13 mouse cellular contexts compared by ENCODE assay signal in genomic region chr5:134674977-134675376, GRCm38 (mm10). TPM values are rescaled to one million over a fixed set of nuclear protein-coding genes. Genes with fewer than 3 reads are reported as not detected.
DNase-seq lines count a peak whose midpoint lies in the region; ATAC-seq and TF ChIP-seq lines count a peak whose summit lies in the region.
"Had no signal": no experiment of that assay in that cellular context is flagged by ENCODE, and none has a peak within 500 bp of the region (broad histone marks: within the 10 kb centered on the region; RNA-seq: fewer than 3 reads in every experiment).

No protein-coding gene starts in this region.

- TF ChIP-seq EP300 in heart, adult 2 months (IDR thresholded peaks at IDR 0.05; ENCODE audit: insufficient read depth, low read depth, low read length): no peak
- TF ChIP-seq EP300 in liver, postnatal 0 days (IDR thresholded peaks at IDR 0.05; ENCODE audit: low read depth): no peak

- no peaks in the 10 kb centered on the region for H3K79me2 ChIP-seq in heart, adult 2 months (replicated peaks; ENCODE audit: control insufficient read depth, insufficient read depth, low read length)

- WGBS in heart, adult 2 months: 68% methylated on average over 5 of the region's 5 CpGs
- 68% methylated on average over 5 of the region's 5 CpGs for whole genome bisulfite sequencing in liver, postnatal 0 days (ENCODE audit: insufficient replicate concordance)
- WGBS in liver, embryonic 11.5 days: 76% methylated on average over 5 of the region's 5 CpGs
- 73% methylated on average over 5 of the region's 5 CpGs for WGBS in limb, embryonic 10.5 days
- 72% methylated on average over 5 of the region's 5 CpGs for WGBS in neural tube, embryonic 13.5 days

- intact Hi-C loops in heart, adult 2 months (cut with DNase I): no loop called here

- H3K4me2 ChIP-seq in liver, postnatal 0 days (ENCODE audit: low read depth, low read length): no peak overlapping the region
- no peak overlapping the region for H3K4me2 ChIP-seq in liver, embryonic 11.5 days
- no peak overlapping the region for H3K4me2 ChIP-seq in neural tube, embryonic 13.5 days

- H3K4me1 ChIP-seq in heart, adult 2 months (ENCODE audit: control insufficient read depth, insufficient read depth, low read length): peaks cover 12% of the 10 kb centered on the region
- peaks cover 30% of the 10 kb centered on the region for H3K4me1 ChIP-seq in liver, postnatal 0 days (ENCODE audit: insufficient read depth)
- peaks cover 29% of the 10 kb centered on the region for H3K4me1 ChIP-seq in liver, embryonic 11.5 days (replicated peaks; ENCODE audit: control insufficient read depth, insufficient read depth, low read length)
- H3K4me1 ChIP-seq in limb, embryonic 10.5 days: peaks cover 22% of the 10 kb centered on the region
- H3K4me1 ChIP-seq in neural tube, embryonic 13.5 days (replicated peaks): peaks cover 60% of the 10 kb centered on the region

- H3K9me3 ChIP-seq in liver, postnatal 0 days (ENCODE audit: low read length): no peaks in the 10 kb centered on the region
- H3K9me3 ChIP-seq in liver, embryonic 11.5 days (ENCODE audit: control insufficient read depth, low read length): no peaks in the 10 kb centered on the region
- H3K9me3 ChIP-seq in limb, embryonic 10.5 days (replicated peaks): no peaks in the 10 kb centered on the region
- H3K9me3 ChIP-seq in neural tube, embryonic 13.5 days: no peaks in the 10 kb centered on the region
- H3K9me3 ChIP-seq: G1E; liver, embryonic 13.5 days had no signal

- H3K9ac ChIP-seq in heart, adult 2 months (ENCODE audit: low read depth, low read length): no peak overlapping the region
- no peak overlapping the region for H3K9ac ChIP-seq in liver, postnatal 0 days (replicated peaks)
- no peak overlapping the region for H3K9ac ChIP-seq in liver, embryonic 11.5 days (ENCODE audit: low read depth, low read length)
- peak overlapping the region; percentile 74; the same call in 1 of the 2 replicates for H3K9ac ChIP-seq in neural tube, embryonic 13.5 days

- H3K27me3 ChIP-seq in heart, adult 2 months (ENCODE audit: control insufficient read depth, insufficient read depth, low read length): no peaks in the 10 kb centered on the region
- no peaks in the 10 kb centered on the region for H3K27me3 ChIP-seq in liver, postnatal 0 days (ENCODE audit: insufficient read depth, low read length)
- H3K27me3 ChIP-seq in liver, embryonic 11.5 days (replicated peaks; ENCODE audit: control insufficient read depth, insufficient read depth, low read length): no peaks in the 10 kb centered on the region
- no peaks in the 10 kb centered on the region for H3K27me3 ChIP-seq in limb, embryonic 10.5 days (ENCODE audit: low read depth, poor library complexity, severe bottlenecking)
- no peaks in the 10 kb centered on the region for H3K27me3 ChIP-seq in neural tube, embryonic 13.5 days
- H3K27me3 ChIP-seq: liver, embryonic 13.5 days had no signal

- H3K27ac ChIP-seq in heart, adult 2 months: no peak overlapping the region; the same call in 1 of the 2 replicates
- H3K27ac ChIP-seq in liver, postnatal 0 days (ENCODE audit: low read depth): 0 out of 2 replicates have a peak overlapping the region, but pooled peaks have one; percentile 62
- H3K27ac ChIP-seq in liver, embryonic 11.5 days (ENCODE audit: low read depth, low read length): no peak overlapping the region
- peak overlapping the region; percentile 83 for H3K27ac ChIP-seq in limb, embryonic 10.5 days
- peak overlapping the region; percentile 90 for H3K27ac ChIP-seq in neural tube, embryonic 13.5 days (replicated peaks)

- TF ChIP-seq POLR2A in heart, adult 2 months (IDR thresholded peaks at IDR 0.05; ENCODE audit: insufficient read depth, low read depth, low read length): no peak

- ATAC-seq in liver, postnatal 0 days: no peak
- no peak for ATAC-seq in liver, embryonic 11.5 days (replicated peaks; ENCODE audit: low FRiP score)
- no peak for ATAC-seq in neural tube, embryonic 13.5 days (ENCODE audit: low read depth)

- TF ChIP-seq CTCF in heart, adult 2 months (IDR thresholded peaks at IDR 0.05): no peak
- TF ChIP-seq CTCF in liver, postnatal 0 days (IDR thresholded peaks at IDR 0.05; ENCODE audit: low read depth): no peak

- peak; percentile 88 for DNase-seq in heart, adult 11 months
- no peak for DNase-seq in heart, adult 2 months
- no peak for DNase-seq in liver, postnatal 0 days
- no peak for DNase-seq in liver, embryonic 11.5 days (ENCODE audit: low spot score)
- no peak for DNase-seq in limb, embryonic 10.5 days (ENCODE audit: low spot score)
- no peak for DNase-seq in layer of hippocampus, adult 9-10 months (ENCODE audit: low spot score)
- no peak for DNase-seq in cerebellum, adult 8-10 months
- DNase-seq: B cell, adult 2 months; cerebellum, adult 11-12 months; kidney, adult 8-10 months; liver, embryonic 13.5 days had no signal

- no peaks in the 10 kb centered on the region for H3K36me3 ChIP-seq in heart, adult 2 months (ENCODE audit: control insufficient read depth, insufficient read depth, low read length)
- no peaks in the 10 kb centered on the region for H3K36me3 ChIP-seq in liver, postnatal 0 days (replicated peaks; ENCODE audit: insufficient read depth, low read length)
- no peaks in the 10 kb centered on the region for H3K36me3 ChIP-seq in liver, embryonic 11.5 days (ENCODE audit: control insufficient read depth, insufficient read depth, low read length)
- peaks cover 14% of the 10 kb centered on the region for H3K36me3 ChIP-seq in limb, embryonic 10.5 days
- peaks cover 44% of the 10 kb centered on the region for H3K36me3 ChIP-seq in neural tube, embryonic 13.5 days
- H3K36me3 ChIP-seq: G1E; liver, embryonic 13.5 days had no signal

- H3K4me3 ChIP-seq in heart, adult 2 months: no peak overlapping the region
- H3K4me3 ChIP-seq in liver, postnatal 0 days (ENCODE audit: low read depth, low read length): no peak overlapping the region
- no peak overlapping the region for H3K4me3 ChIP-seq in liver, embryonic 11.5 days (ENCODE audit: low read depth, low read length)
- H3K4me3 ChIP-seq in limb, embryonic 10.5 days: no peak overlapping the region
- H3K4me3 ChIP-seq in neural tube, embryonic 13.5 days: no peak overlapping the region
- H3K4me3 ChIP-seq: liver, embryonic 13.5 days had no signal

RNA-seq across cellular contexts. Expression of gene Limk1, which starts 13.4 kb away (rescaled TPM):
- total RNA-seq in heart, adult 2 months (2021): 1 to 10 TPM; 4.0 to 5.0 TPM
- 7.3 and 8.1 TPM in 2 replicates for polyA plus RNA-seq in heart, adult 2 months (2012; rRNA removed)
- 0.59 and 0.73 TPM in 2 replicates for polyA plus RNA-seq in liver, postnatal 0 days (2015; fragmentation: Nextera tagmentation; extraction: Ambion mirVana)
- 1.7 and 1.8 TPM in 2 replicates for polyA plus RNA-seq in liver, embryonic 11.5 days (2014; fragmentation: Nextera tagmentation; extraction: Ambion mirVana)
- 4.4 and 5.3 TPM in 2 replicates for polyA plus RNA-seq in limb, embryonic 10.5 days (2016; fragmentation: Nextera tagmentation; extraction: Ambion mirVana)
- 20.3 and 21.3 TPM in 2 replicates for polyA plus RNA-seq in neural tube, embryonic 13.5 days (2015; fragmentation: Nextera tagmentation; extraction: Ambion mirVana)

RNA-seq across cellular contexts. Expression of gene Eif4h, which starts 35.7 kb away (rescaled TPM):
- total RNA-seq in heart, adult 2 months (2021): 100 to 1,000 TPM; 126 to 137 TPM
- 131 and 179 TPM in 2 replicates for polyA plus RNA-seq in heart, adult 2 months (2012; rRNA removed)
- 124 and 132 TPM in 2 replicates for polyA plus RNA-seq in liver, postnatal 0 days (2015; fragmentation: Nextera tagmentation; extraction: Ambion mirVana)
- 401 and 428 TPM in 2 replicates for polyA plus RNA-seq in liver, embryonic 11.5 days (2014; fragmentation: Nextera tagmentation; extraction: Ambion mirVana)
- polyA plus RNA-seq in limb, embryonic 10.5 days (2016; fragmentation: Nextera tagmentation; extraction: Ambion mirVana): 664 and 686 TPM in 2 replicates
- 338 and 355 TPM in 2 replicates for polyA plus RNA-seq in neural tube, embryonic 13.5 days (2015; fragmentation: Nextera tagmentation; extraction: Ambion mirVana)

Comparison
In these comparisons a context has a peak if more than half of its experiments do, and no peak if none do; other contexts are left out.
1. H3K27ac ChIP-seq: peak in liver, postnatal 0 days (single experiment), limb, embryonic 10.5 days (single experiment) and neural tube, embryonic 13.5 days (single experiment); none in heart, adult 2 months (single experiment) and liver, embryonic 11.5 days (single experiment).